Mouse (Mus musculus) hindbrain, embryonic 10.5 days (tissue): ENCODE data around the gene Zmiz1. TPM values are rescaled to one million over a fixed set of nuclear protein-coding genes. Genes with fewer than 3 reads are reported as not detected.

Experiments
- DNase-seq: peaks from one replicate; pipeline ENCODE4 v3.0.0-alpha.2; 2017; ENCODE audit warnings: low spot score
- H3K27ac ChIP-seq: fragments of 300-500 bp; sonication (generic); 2 replicates; pipeline ENCODE4 v1.5.1; 2016; ENCODE audit warnings: mild to moderate bottlenecking, moderate library complexity
- H3K27me3 ChIP-seq: fragments of 300-500 bp; sonication (generic); 2 replicates; pipeline ENCODE4 v1.6.1; 2016; ENCODE audit warnings: mild to moderate bottlenecking; ENCODE audit not compliant: poor library complexity, insufficient read depth, severe bottlenecking
- H3K36me3 ChIP-seq: fragments of 300-500 bp; sonication (generic); 2 replicates; pipeline ENCODE4 v1.6.1; 2016; ENCODE audit warnings: mild to moderate bottlenecking, moderate library complexity
- H3K4me1 ChIP-seq: fragments of 300-500 bp; sonication (generic); replicated peaks from 2 replicates; pipeline ENCODE4 v1.6.1; 2016; ENCODE audit warnings: mild to moderate bottlenecking
- H3K4me3 ChIP-seq: fragments of 300-500 bp; sonication (generic); 2 replicates; pipeline ENCODE4 v1.5.1; 2016; ENCODE audit warnings: mild to moderate bottlenecking, moderate library complexity
- H3K9me3 ChIP-seq: fragments of 300-500 bp; sonication (generic); 2 replicates; pipeline ENCODE4 v1.6.1; 2016; ENCODE audit warnings: mild to moderate bottlenecking, moderate library complexity
- WGBS: fragments of 180-500 bp; shearing (Covaris S2); methylation state at CpG from one replicate; pipeline ENCODE4 v1.1.7; 2016; 5-methylcytosine and 5-hydroxymethylcytosine counted together
- polyA plus RNA-seq: library from polyadenylated mRNA; unstranded; fragments of >200 nt; fragmentation: Nextera tagmentation; extraction: Ambion mirVana; gene quantifications from 2 replicates; pipeline ENCODE4 v1.2.1, GENCODE M21; 2016

The Zmiz1 gene
- polyA plus RNA-seq, 1 experiment from 2014 or later = 60.1 TPM

DNA sequence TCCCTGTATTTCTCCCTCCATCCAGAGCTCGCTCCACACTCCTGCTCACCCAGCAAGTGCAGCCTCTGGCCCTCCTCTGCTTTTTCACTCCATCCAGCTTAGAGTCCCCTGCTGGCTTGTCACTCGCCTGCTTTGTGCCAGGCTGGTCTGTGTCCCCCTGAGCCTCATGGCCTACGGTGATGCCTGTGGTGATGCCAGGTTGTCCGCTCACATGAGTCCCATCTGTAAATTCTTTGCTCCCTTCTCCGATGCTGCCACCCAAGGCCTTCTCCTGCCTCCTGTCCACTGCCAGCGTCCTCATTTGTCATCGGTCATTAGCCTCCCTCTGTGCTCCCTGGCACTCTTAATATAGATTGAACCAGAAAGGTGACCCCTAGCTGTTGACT is 205.3 kb downstream of the Zmiz1 start:
- peaks cover 39% of the 10 kb centered on the region for H3K4me1 ChIP-seq
- no peaks in the 10 kb centered on the region for H3K9me3 ChIP-seq
- H3K4me3 ChIP-seq = no peak overlapping the region
- H3K27ac ChIP-seq = peak overlapping the region; percentile 62; the same call in 1 of the 2 replicates
- H3K36me3 ChIP-seq = peaks cover 89% of the 10 kb centered on the region
- H3K27me3 ChIP-seq = no peaks in the 10 kb centered on the region
- no peak for DNase-seq
- WGBS = 70% methylated on average over 7 of the region's 7 CpGs

DNA sequence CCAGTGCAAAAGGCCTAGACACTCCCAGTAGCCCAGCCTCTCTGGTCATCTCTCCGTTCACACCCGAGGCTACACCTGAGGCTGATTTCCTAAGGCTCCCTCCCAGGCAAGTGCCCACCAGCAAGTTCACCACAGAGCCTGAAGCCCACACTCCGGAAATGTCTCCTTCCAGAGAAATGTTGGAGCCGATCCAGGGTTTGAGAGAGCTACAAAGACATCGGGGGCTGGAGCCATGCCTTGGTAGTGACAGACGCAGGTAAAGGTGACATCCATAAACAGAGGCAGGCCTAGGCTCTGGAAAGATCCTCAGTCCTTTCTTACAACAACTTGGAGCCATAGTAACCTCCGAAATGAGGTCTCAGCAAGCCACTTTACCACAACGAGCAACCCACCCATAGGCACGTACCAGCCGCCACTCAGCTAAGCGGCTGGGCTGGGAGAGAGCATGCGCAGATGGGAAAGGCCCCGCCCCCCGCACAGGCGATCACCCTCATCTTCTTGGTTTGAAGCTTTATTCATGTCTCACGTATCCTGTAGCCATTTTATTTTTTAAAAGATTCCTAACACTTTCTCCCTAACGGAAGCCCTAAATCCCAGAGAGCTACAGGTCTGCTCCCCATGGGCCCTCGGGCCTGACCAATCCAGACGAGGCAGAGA is 206.5 kb downstream of the Zmiz1 start:
- Histone ChIP-seq H3K27me3 (no peaks in the 10 kb centered on the region), H3K4me1 (peaks cover 35% of the 10 kb centered on the region), H3K4me3 (no peak overlapping the region), H3K36me3 (peaks cover 79% of the 10 kb centered on the region), H3K9me3 (no peaks in the 10 kb centered on the region), H3K27ac (0 out of 2 replicates have a peak overlapping the region, but pooled peaks have one; percentile 10)
- no peak for DNase-seq
- 71% methylated on average over 19 of the region's 19 CpGs for WGBS

DNA sequence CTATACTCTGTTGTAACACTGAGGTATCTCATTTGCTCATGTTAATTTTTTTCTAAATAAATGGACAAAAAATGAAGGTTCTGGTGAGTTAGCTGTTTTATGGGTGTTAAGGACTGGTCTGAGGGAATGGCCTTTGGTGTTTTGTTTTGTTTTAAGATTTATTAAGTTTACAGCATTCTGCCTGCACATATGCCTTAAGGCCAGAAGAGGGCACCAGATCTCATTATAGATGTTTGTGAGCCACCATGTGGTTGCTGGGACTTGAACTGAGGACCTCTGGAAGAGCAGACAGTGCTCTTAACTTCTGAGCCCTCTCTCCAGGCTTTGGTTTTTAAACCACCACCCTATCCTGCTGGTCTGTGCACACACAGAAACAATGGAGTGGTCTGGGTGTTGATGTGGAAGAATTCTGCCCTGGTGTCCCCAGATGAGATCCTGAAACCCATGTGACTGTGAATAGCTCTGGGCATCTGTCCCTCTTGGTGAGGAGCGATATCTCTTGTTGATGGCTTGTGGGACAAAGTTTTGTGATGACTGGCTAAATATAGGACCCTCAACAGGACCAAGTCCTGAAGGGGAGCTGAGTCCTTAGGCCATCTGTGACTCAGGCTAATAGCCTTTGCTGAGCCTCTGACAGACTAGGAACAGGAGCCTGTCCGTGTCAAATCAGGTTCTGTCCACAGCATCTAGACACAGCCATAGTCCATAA is 207.8 kb downstream of the Zmiz1 start:
- H3K9me3 ChIP-seq = no peaks in the 10 kb centered on the region
- peaks cover 24% of the 10 kb centered on the region for H3K4me1 ChIP-seq
- H3K27ac ChIP-seq = no peak overlapping the region
- peaks cover 65% of the 10 kb centered on the region for H3K36me3 ChIP-seq
- WGBS = 83% methylated on average over 2 of the region's 2 CpGs
- H3K4me3 ChIP-seq = no peak overlapping the region
- H3K27me3 ChIP-seq = no peaks in the 10 kb centered on the region
- DNase-seq = no peak

DNA sequence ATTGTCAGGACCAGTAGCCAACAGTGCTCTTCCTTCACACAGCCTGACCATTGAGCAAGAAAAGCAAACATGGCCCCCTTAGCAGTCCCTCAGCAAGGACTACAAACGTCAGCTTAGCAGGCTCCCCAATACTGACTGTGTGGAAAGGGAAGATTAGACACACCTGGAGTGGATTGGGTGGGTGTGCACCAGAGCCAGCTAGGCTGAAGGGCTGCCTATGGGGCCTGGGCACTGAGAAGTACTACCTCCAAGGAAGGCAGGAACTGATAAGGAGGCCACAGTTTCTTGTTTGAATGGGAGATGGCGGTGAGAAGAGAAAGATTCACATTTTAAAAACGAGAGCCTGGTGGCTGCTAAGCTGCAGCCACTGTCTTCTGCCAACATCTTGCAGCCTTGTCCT is 208.6 kb downstream of the Zmiz1 start:
- Histone ChIP-seq H3K4me1 (peaks cover 19% of the 10 kb centered on the region), H3K9me3 (no peaks in the 10 kb centered on the region), H3K36me3 (peaks cover 57% of the 10 kb centered on the region), H3K27me3 (no peaks in the 10 kb centered on the region), H3K27ac (no peak overlapping the region), H3K4me3 (no peak overlapping the region)
- 79% methylated on average over 3 of the region's 3 CpGs for WGBS
- no peak for DNase-seq

DNA sequence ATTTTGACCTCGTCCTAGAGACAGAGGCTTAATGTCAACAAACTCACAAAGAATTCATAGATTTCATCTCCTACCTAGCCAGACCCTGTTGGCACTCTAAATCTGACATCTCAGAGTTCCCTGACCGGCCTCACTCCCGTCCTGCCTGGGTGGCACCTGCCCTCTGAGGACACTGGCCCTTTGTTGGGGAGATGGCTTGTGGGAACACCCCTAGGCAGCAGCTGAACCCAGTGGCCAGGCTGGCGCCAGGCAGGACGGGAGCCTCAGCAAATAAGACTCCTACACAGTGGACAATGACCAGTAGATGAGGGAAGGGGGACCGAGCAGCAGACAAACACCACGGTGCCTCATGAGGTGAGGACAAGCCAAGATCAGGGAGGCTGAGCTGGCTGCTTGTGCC is 220.6 kb downstream of the Zmiz1 start:
- Histone ChIP-seq H3K27me3 (no peaks in the 10 kb centered on the region), H3K36me3 (no peaks in the 10 kb centered on the region), H3K27ac (no peak overlapping the region), H3K4me1 (peaks cover 10% of the 10 kb centered on the region; the same call in 1 of the 2 replicates), H3K9me3 (no peaks in the 10 kb centered on the region), H3K4me3 (no peak overlapping the region)
- 78% methylated on average over 7 of the region's 7 CpGs for WGBS
- DNase-seq = no peak

DNA sequence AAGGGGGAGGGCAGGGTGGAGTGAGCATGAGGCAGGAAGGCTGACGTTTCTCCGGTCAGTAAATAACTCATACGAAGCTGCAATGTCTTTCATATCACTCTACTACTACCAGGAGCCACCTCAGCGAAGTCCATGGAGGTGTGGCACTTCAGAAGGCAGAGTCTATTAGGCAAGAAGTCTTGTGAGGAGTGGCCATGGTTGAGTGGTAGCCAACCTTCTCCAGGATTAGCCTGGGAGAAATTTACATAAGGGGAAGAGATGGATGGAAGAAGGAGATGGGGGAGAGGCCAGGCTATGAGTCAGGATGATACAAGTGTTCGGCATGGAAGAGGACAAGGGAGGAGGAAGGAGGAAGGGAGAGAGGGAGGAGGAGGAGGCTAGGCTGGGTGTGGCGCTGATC is 223.0 kb downstream of the Zmiz1 start:
- DNase-seq = no peak
- Histone ChIP-seq H3K4me1 (peaks cover 12% of the 10 kb centered on the region; the same call in 1 of the 2 replicates), H3K36me3 (no peaks in the 10 kb centered on the region), H3K27ac (no peak overlapping the region), H3K27me3 (no peaks in the 10 kb centered on the region), H3K9me3 (no peaks in the 10 kb centered on the region), H3K4me3 (no peak overlapping the region)
- WGBS = 77% methylated on average over 6 of the region's 6 CpGs

DNA sequence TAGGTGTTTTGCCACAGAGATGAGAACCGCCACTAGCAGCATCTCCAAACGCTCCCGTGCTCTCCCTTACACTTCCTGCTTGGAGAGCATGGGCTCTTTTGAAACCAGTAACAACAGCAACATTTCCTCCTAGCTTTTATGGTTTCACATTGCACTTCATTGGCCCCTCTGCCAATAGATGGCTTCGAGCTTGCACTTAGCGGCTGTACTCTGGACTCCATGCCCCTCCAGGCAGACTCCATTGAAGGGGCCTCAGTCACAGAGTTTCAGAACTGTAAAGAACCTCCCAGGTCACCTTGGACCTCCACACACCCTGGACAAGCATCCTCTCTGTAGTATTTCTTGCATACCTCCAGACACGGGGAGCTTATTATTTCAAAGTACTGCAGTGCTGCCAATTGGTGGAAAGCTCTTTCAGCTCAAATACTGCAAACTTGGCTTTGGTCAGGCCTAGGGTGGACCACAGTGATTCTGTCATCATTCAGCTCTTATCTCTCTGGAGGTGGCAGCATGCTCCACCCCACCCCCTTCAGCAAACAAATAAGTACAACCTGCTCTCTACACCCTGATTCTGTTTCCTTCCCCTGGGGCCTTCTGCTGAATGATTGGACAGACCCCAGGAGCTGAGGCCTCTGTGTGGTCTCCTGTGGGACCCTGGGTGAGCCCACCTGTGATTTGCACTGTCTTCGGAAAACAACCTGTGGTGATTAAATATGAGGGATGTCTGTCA is 227.4 kb downstream of the Zmiz1 start:
- Histone ChIP-seq H3K9me3 (no peaks in the 10 kb centered on the region), H3K4me1 (0 out of 2 replicates have a peak, but pooled peaks cover 3% of the 10 kb centered on the region), H3K36me3 (no peaks in the 10 kb centered on the region), H3K27me3 (no peaks in the 10 kb centered on the region), H3K4me3 (no peak overlapping the region), H3K27ac (no peak overlapping the region)
- 84% methylated on average over 7 of the region's 7 CpGs for WGBS
- no peak for DNase-seq

DNA sequence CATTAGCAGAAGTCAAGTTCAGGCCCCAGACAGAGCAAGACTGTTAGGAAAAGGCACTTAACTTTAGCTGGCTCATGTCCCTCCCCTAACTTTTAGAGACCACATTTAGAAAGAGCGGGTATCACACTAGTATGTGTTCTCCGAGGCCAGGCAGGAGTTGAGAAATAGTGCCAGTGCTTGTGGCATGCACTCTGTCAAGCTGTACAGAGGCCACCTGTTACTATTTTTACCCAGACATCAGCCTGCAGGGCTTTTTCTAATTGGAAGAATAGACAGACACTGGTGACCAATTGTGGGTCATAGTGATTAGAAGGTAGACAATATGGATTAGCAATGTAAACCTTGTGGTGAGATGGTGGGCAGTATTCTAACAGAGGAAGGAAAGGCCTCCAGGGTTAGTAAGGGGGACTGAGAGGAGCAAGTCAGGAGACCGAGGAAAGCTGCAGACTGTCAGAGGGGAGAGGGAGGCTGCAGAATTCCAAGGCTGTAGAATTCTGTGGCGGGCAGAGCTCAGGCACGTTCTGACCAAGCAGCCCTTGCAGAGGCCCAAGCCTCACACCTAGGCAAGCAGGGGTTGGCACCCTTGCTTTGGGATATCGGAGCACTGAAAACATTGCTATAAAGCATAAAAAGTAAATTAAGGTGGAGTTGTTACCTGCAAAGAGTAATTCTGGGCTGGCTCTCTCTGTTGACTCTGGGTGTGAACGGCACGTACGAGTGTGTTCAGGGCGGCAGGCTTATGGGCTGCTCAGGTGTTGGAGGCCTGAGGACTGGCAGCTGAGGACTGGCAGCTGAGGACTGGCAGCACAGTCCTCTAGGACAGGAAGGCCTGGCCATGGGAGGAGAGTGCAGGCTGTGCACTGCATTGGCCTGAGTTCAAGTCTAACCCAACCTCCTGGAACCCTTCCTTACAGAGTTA is 228.3 kb downstream of the Zmiz1 start:
- Histone ChIP-seq H3K27ac (no peak overlapping the region), H3K36me3 (no peaks in the 10 kb centered on the region), H3K4me3 (no peak overlapping the region), H3K4me1 (0 out of 2 replicates have a peak, but pooled peaks cover 3% of the 10 kb centered on the region), H3K9me3 (no peaks in the 10 kb centered on the region), H3K27me3 (0 out of 2 replicates have a peak, but pooled peaks cover 4% of the 10 kb centered on the region)
- DNase-seq = no peak
- 85% methylated on average over 10 of the region's 10 CpGs for WGBS

DNA sequence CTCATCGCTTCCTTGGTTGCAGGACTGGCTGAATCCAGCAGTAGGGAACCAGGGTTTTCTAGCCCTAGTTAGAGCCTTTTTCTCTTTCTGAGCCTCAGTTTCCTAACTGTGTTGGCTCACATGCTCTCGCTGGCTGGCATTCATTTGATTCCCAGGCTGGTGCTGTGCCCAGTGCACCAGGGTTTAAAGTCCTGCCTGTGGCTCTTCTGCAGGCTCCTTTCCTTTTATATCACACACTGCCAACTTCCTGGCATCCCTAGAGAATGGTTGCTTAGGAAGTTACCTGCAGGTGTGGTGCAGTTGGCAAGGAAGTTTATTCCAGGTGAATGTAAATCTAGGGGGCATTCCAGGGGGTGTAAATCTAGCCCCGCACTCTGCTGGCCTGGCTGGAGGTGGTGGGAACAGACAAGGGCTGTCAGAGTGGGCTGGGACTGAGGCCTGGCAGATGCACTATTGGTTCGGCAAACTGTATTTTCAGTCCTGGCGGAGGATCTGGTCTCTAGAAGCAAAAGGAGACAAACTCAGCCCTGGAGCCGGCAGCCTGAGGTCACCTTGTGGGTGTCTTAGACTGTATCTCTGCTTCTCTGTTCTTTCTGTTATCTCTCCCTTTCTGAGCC is 234.4 kb downstream of the Zmiz1 start:
- WGBS = 77% methylated on average over 6 of the region's 6 CpGs
- H3K27ac ChIP-seq = peak overlapping the region; percentile 92

DNA sequence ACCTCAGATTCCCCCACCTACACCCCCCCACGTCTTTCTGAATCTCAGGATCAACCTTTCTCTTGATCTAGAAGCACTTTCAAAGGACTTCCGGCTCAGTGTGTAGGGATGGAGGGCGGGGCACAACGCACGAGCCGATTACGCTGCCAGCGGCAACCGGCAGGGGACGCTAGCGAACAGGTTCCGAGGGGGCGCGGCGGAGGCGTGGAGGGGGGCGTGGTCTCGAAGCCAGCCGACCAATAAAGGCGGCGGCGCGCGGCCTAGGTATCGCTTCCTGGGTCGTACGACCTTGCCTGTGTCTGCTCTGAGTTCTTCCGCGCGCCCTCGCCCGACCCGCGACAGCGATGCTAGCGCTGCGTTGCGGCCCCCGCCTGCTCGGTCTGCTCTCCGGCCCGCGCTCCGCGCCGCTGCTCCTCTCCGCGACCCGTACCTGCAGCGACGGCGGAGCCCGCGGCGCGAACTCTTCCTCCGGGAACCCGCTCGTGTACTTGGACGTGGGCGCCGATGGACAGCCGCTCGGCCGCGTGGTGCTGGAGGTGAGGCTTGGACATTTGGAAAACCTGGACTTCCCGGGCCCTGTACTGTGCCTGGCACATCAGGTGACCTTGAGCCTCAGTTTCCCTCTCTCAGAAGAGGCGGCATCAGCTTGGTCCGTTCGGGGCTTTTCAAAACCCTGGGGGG is 235.0 kb downstream of the Zmiz1 start, which contains the start of gene Ppif:
TSS of gene Ppif (plus strand) at position 267 of the 681 bp plus-strand sequence.
- H3K27me3 ChIP-seq = 0 out of 2 replicates have a peak, but pooled peaks cover 8% of the 10 kb centered on the region
- no peaks in the 10 kb centered on the region for H3K9me3 ChIP-seq
- H3K4me3 ChIP-seq = peak within 1 kb of the TSS; percentile 80
- peak; percentile 96 for DNase-seq
- peak within 1 kb of the TSS; percentile 92 for H3K27ac ChIP-seq
- WGBS = under 1% methylated on average over 70 of the region's 70 CpGs
- H3K36me3 ChIP-seq = peaks cover 37% of the 10 kb centered on the region
- peaks cover 35% of the 10 kb centered on the region for H3K4me1 ChIP-seq

More for the DNA sequence above, 234.4 kb downstream of the Zmiz1 start:
- H3K4me1 ChIP-seq = peaks cover 35% of the 10 kb centered on the region
- H3K27me3 ChIP-seq = 0 out of 2 replicates have a peak, but pooled peaks cover 8% of the 10 kb centered on the region
- no peak for DNase-seq
- H3K9me3 ChIP-seq = no peaks in the 10 kb centered on the region
- peak overlapping the region; percentile 80 for H3K4me3 ChIP-seq
- peaks cover 30% of the 10 kb centered on the region for H3K36me3 ChIP-seq

DNA sequence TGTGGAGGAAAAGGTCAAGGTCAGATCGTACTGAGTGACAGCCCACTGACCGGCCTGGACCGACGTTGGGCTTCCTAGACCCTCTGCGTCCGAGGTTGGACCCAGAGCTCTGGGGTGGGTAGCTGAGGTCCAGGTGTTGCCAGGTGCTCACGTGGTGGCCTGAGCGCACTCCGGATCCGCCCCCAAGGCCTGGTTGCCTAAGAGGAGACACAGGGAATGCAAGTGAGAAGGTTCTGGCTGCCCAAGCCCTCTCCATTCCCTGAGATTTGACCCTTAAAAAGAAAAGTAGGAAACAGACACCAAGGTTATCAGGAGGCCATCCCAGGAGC is 235.5 kb downstream of the Zmiz1 start:
- H3K36me3 ChIP-seq = peaks cover 42% of the 10 kb centered on the region
- peak overlapping the region; percentile 92 for H3K27ac ChIP-seq
- H3K27me3 ChIP-seq = 0 out of 2 replicates have a peak, but pooled peaks cover 8% of the 10 kb centered on the region
- DNase-seq = no peak
- H3K4me3 ChIP-seq = peak overlapping the region; percentile 80
- H3K4me1 ChIP-seq = peaks cover 35% of the 10 kb centered on the region
- no peaks in the 10 kb centered on the region for H3K9me3 ChIP-seq
- WGBS = 2% methylated on average over 10 of the region's 10 CpGs
